Mouse (Mus musculus): Measurements from ENCODE around the gene BC004004. TPM values are rescaled to one million over a fixed set of nuclear protein-coding genes. Genes with fewer than 3 reads are reported as not detected.
"Not testable (repeated sequence)": the region's sequence is repeated elsewhere in the genome, so short reads cannot be mapped to it uniquely, and the experiment has no call there.

BC004004 gene
- polyA plus RNA-seq, 1 experiment from 2014 or later: 54.2 TPM

- Histone ChIP-seq H3K36me3 (no peaks in the 10 kb centered on the region), H3K4me1 (replicated peaks) (no peaks in the 10 kb centered on the region), H3K9me3 (replicated peaks) (peaks cover 5% of the 10 kb centered on the region; the same call in 1 of the 2 replicates), H3K4me2 (no peak overlapping the region), H3K27ac (no peak overlapping the region), H3K4me3 (replicated peaks) (no peak overlapping the region), H3K27me3 (no peaks in the 10 kb centered on the region), H3K9ac (no peak overlapping the region)
- no peak for ATAC-seq (ENCODE audit: low read depth)
- no peak for DNase-seq
- 82% methylated on average over 2 of the region's 2 CpGs for WGBS (ENCODE audit: insufficient replicate concordance)
These were observed 43.5 kb downstream of the BC004004 start for GRCm38 (mm10) chr17:29312082-29312481.

- ATAC-seq (ENCODE audit: low read depth) (no peak), DNase-seq (no peak)
- H3K4me3 ChIP-seq (replicated peaks): no peak overlapping the region
- H3K4me2 ChIP-seq: no peak overlapping the region
- no peaks in the 10 kb centered on the region for H3K27me3 ChIP-seq
- H3K9ac ChIP-seq: no peak overlapping the region
- H3K36me3 ChIP-seq: no peaks in the 10 kb centered on the region
- no peaks in the 10 kb centered on the region for H3K4me1 ChIP-seq (replicated peaks)
- no peak overlapping the region for H3K27ac ChIP-seq
- peaks cover 5% of the 10 kb centered on the region; the same call in 1 of the 2 replicates for H3K9me3 ChIP-seq (replicated peaks)
These were observed 44.7 kb downstream of the BC004004 start for GRCm38 (mm10) chr17:29313300-29313699.

- H3K4me3 ChIP-seq (replicated peaks): no peak overlapping the region
- no peak overlapping the region for H3K27ac ChIP-seq
- ATAC-seq (ENCODE audit: low read depth) (no peak), DNase-seq (no peak)
- H3K9ac ChIP-seq: no peak overlapping the region
- H3K4me1 ChIP-seq (replicated peaks): peaks cover 15% of the 10 kb centered on the region
- H3K9me3 ChIP-seq (replicated peaks): peaks cover 5% of the 10 kb centered on the region; the same call in 1 of the 2 replicates
- peaks cover 21% of the 10 kb centered on the region for H3K27me3 ChIP-seq
- WGBS (ENCODE audit: insufficient replicate concordance): 42% methylated on average over 9 of the region's 9 CpGs
- no peak overlapping the region for H3K4me2 ChIP-seq
- no peaks in the 10 kb centered on the region for H3K36me3 ChIP-seq
These were observed 47.3 kb downstream of the BC004004 start for GRCm38 (mm10) chr17:29315672-29316465.

GRCm38 (mm10) chr17:29316891-29317290 is 48.3 kb downstream of the BC004004 start:
- DNase-seq: no peak
- H3K4me1 ChIP-seq (replicated peaks): peaks cover 15% of the 10 kb centered on the region
- WGBS (ENCODE audit: insufficient replicate concordance): 57% methylated on average over 3 of the region's 3 CpGs
- no peak for ATAC-seq (ENCODE audit: low read depth)
- no peak overlapping the region for H3K9ac ChIP-seq
- peaks cover 5% of the 10 kb centered on the region; the same call in 1 of the 2 replicates for H3K9me3 ChIP-seq (replicated peaks)
- H3K36me3 ChIP-seq: no peaks in the 10 kb centered on the region
- no peak overlapping the region for H3K4me2 ChIP-seq
- no peak overlapping the region for H3K27ac ChIP-seq
- H3K27me3 ChIP-seq: peaks cover 32% of the 10 kb centered on the region
- H3K4me3 ChIP-seq (replicated peaks): no peak overlapping the region

GRCm38 (mm10) chr17:29317380-29317779 is 48.8 kb downstream of the BC004004 start, which contains the start of gene Pi16:
Gene Pi16 (plus strand): TSS chr17:29317680.
- DNase-seq; H3K27ac ChIP-seq; H3K9me3 ChIP-seq (replicated peaks); H3K4me3 ChIP-seq (replicated peaks); ATAC-seq (ENCODE audit: low read depth); H3K9ac ChIP-seq; H3K4me2 ChIP-seq; H3K36me3 ChIP-seq: not testable (repeated sequence)
- 57% methylated on average over 3 of the region's 3 CpGs for WGBS (ENCODE audit: insufficient replicate concordance)
- peaks cover 19% of the 10 kb centered on the region for H3K4me1 ChIP-seq (replicated peaks)
- peaks cover 37% of the 10 kb centered on the region for H3K27me3 ChIP-seq

GRCm38 (mm10) chr17:29318731-29319250 is 50.2 kb downstream of the BC004004 start:
- Histone ChIP-seq H3K4me2 (0 out of 2 replicates have a peak overlapping the region, but pooled peaks have one; percentile 3), H3K4me3 (replicated peaks) (no peak overlapping the region), H3K9me3 (replicated peaks) (no peaks in the 10 kb centered on the region), H3K9ac (no peak overlapping the region), H3K36me3 (no peaks in the 10 kb centered on the region), H3K4me1 (replicated peaks) (peaks cover 23% of the 10 kb centered on the region), H3K27me3 (peaks cover 42% of the 10 kb centered on the region), H3K27ac (peak overlapping the region; percentile 0; the same call in 1 of the 2 replicates)
- WGBS (ENCODE audit: insufficient replicate concordance): 28% methylated on average over 6 of the region's 6 CpGs
- ATAC-seq (ENCODE audit: low read depth) (no peak), DNase-seq (no peak)

- Histone ChIP-seq H3K36me3 (no peaks in the 10 kb centered on the region), H3K4me3 (replicated peaks) (no peak overlapping the region), H3K4me1 (replicated peaks) (peaks cover 23% of the 10 kb centered on the region), H3K27me3 (peaks cover 42% of the 10 kb centered on the region), H3K9me3 (replicated peaks) (no peaks in the 10 kb centered on the region), H3K4me2 (no peak overlapping the region), H3K9ac (no peak overlapping the region), H3K27ac (no peak overlapping the region)
- ATAC-seq (ENCODE audit: low read depth): no peak
- WGBS (ENCODE audit: insufficient replicate concordance): 56% methylated on average over 7 of the region's 7 CpGs
- DNase-seq: no peak
These were observed 50.9 kb downstream of the BC004004 start for GRCm38 (mm10) chr17:29319476-29319875.

GRCm38 (mm10) chr17:29319881-29320639 is 51.5 kb downstream of the BC004004 start:
- Histone ChIP-seq H3K9me3 (replicated peaks) (no peaks in the 10 kb centered on the region), H3K4me3 (replicated peaks) (no peak overlapping the region)

GRCm38 (mm10) chr17:29321765-29322602 is 53.4 kb downstream of the BC004004 start:
- WGBS (ENCODE audit: insufficient replicate concordance): 48% methylated on average over 41 of the region's 41 CpGs
- H3K4me1 ChIP-seq (replicated peaks): peaks cover 31% of the 10 kb centered on the region
- H3K27ac ChIP-seq: no peak overlapping the region
- H3K4me3 ChIP-seq (replicated peaks): no peak overlapping the region
- DNase-seq (no peak), ATAC-seq (ENCODE audit: low read depth) (0 out of 2 replicates have a peak, but pooled peaks have one; percentile 4)
- H3K27me3 ChIP-seq: peaks cover 55% of the 10 kb centered on the region
- H3K4me2 ChIP-seq: peak overlapping the region; percentile 18
- H3K9me3 ChIP-seq (replicated peaks): no peaks in the 10 kb centered on the region
- H3K36me3 ChIP-seq: no peaks in the 10 kb centered on the region
- H3K9ac ChIP-seq: no peak overlapping the region

More at GRCm38 (mm10) chr17:29319881-29320639, 51.5 kb downstream of the BC004004 start:
- Histone ChIP-seq H3K27ac (no peak overlapping the region), H3K9ac (no peak overlapping the region), H3K36me3 (no peaks in the 10 kb centered on the region), H3K27me3 (peaks cover 42% of the 10 kb centered on the region), H3K4me2 (no peak overlapping the region), H3K4me1 (replicated peaks) (peaks cover 23% of the 10 kb centered on the region)
- ATAC-seq (ENCODE audit: low read depth) (no peak), DNase-seq (peak; percentile 15)
- 31% methylated on average over 8 of the region's 8 CpGs for WGBS (ENCODE audit: insufficient replicate concordance)

GRCm38 (mm10) chr17:29322603-29322962 is 54.0 kb downstream of the BC004004 start:
- Histone ChIP-seq H3K4me2 (peak overlapping the region; percentile 18), H3K36me3 (no peaks in the 10 kb centered on the region), H3K9me3 (replicated peaks) (no peaks in the 10 kb centered on the region), H3K4me3 (replicated peaks) (no peak overlapping the region), H3K4me1 (replicated peaks) (peaks cover 31% of the 10 kb centered on the region), H3K27ac (no peak overlapping the region), H3K9ac (no peak overlapping the region), H3K27me3 (peaks cover 61% of the 10 kb centered on the region)
- ATAC-seq (ENCODE audit: low read depth) (peak; percentile 39; the same call in 1 of the 2 replicates), DNase-seq (peak; percentile 31)
- WGBS (ENCODE audit: insufficient replicate concordance): 45% methylated on average over 18 of the region's 18 CpGs
